Mouse (Mus musculus): ENCODE results near the gene Gpr180. TPM values are rescaled to one million over a fixed set of nuclear protein-coding genes. Genes with fewer than 3 reads are reported as not detected.

The Gpr180 gene
- polyA plus RNA-seq, 1 experiment: 17.3 TPM

DNA sequence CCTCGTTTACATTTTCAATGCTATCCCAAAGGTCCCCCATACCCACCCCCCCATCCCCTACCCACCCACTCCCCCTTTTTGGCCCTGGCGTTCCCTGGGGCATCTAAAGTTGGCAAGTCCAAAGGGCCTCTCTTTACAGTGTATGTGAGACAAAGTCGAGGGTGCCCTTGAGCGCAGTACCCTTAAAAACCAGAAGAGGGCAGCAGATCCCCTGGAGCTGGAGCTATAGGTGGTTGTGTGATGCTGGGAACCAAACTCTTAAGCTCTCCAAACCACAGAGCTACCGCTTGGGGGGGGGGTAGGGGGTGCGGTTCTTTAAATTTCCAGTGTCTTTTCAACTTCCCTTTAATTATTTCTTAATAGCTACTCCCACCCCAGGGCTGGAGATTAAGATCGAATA, 66.1 kb downstream of the Gpr180 start:
- no peaks in the 10 kb centered on the region for H3K9me3 ChIP-seq (replicated peaks; ENCODE audit: control insufficient read depth, insufficient read depth, low read length, poor library complexity, severe bottlenecking)
- TF ChIP-seq CTCF (IDR thresholded peaks at IDR 0.05; ENCODE audit: low read depth, low read length): peak; percentile 57
- TF ChIP-seq POLR2A (IDR thresholded peaks at IDR 0.05; ENCODE audit: insufficient read depth, low read length): no peak
- no peak overlapping the region for H3K4me3 ChIP-seq (ENCODE audit: low read depth, low read length)

DNA sequence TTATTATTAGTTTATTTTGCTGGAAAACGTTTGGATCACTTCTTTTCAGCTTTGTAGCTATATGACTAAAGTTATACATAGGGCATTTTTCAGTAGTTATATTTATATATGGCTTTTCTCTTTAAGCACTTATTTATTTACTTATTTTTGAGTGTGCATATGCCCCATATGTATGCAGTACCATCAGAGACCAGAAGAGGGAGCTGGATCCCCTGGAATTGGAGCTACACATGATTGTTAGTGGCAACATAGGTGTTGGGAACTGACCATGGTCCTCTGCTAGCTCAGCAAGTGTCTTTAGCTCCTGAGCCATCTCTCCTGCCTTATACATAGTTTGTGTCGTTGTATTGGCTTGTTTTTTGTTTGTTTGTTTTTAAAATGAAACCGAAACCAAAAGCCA, 70.4 kb downstream of the Gpr180 start:
- H3K4me3 ChIP-seq (ENCODE audit: low read depth, low read length): no peak overlapping the region
- no peak for TF ChIP-seq CTCF (IDR thresholded peaks at IDR 0.05; ENCODE audit: low read depth, low read length)
- no peak for TF ChIP-seq POLR2A (IDR thresholded peaks at IDR 0.05; ENCODE audit: insufficient read depth, low read length)
- TF ChIP-seq EP300 (IDR thresholded peaks at IDR 0.05; ENCODE audit: insufficient read depth, low read depth, low read length): no peak
- no peaks in the 10 kb centered on the region; the same call in 1 of the 2 replicates for H3K27me3 ChIP-seq (ENCODE audit: control insufficient read depth, insufficient read depth, low read length, poor library complexity, severe bottlenecking)

More for the DNA sequence above, 66.1 kb downstream of the Gpr180 start:
- Histone ChIP-seq H3K36me3 (ENCODE audit: control insufficient read depth, insufficient read depth, low read length, poor library complexity, severe bottlenecking) (no peaks in the 10 kb centered on the region), H3K27me3 (ENCODE audit: control insufficient read depth, insufficient read depth, low read length, poor library complexity, severe bottlenecking) (no peaks in the 10 kb centered on the region; the same call in 1 of the 2 replicates), H3K9ac (ENCODE audit: low read depth, poor library complexity, severe bottlenecking) (no peak overlapping the region), H3K4me1 (ENCODE audit: control insufficient read depth, insufficient read depth, low read length) (no peaks in the 10 kb centered on the region), H3K27ac (ENCODE audit: insufficient read depth, low read length) (no peak overlapping the region)

DNA sequence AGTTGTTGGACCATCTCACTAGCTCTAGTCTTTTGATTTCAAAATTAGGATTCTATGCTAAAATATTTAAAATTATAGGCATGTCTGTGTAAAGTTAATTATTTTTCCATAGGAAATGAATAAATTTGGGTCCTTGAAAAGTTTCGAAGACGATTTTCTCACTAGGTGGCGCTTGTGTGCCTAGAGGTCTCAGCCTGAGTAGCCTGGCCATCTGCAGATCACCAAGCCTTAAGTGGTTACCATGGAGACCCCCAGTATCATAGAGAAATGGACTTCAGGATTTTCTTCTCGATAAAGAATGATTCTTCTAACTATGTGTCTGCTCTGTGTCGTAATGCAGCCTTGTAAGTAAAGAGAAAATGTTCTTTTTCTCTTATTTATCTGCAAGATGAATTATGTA, 72.7 kb downstream of the Gpr180 start:
- Histone ChIP-seq H3K27me3 (ENCODE audit: control insufficient read depth, insufficient read depth, low read length, poor library complexity, severe bottlenecking) (no peaks in the 10 kb centered on the region; the same call in 1 of the 2 replicates), H3K4me1 (ENCODE audit: control insufficient read depth, insufficient read depth, low read length) (no peaks in the 10 kb centered on the region), H3K4me3 (ENCODE audit: low read depth, low read length) (no peak overlapping the region), H3K27ac (ENCODE audit: insufficient read depth, low read length) (no peak overlapping the region), H3K9me3 (replicated peaks; ENCODE audit: control insufficient read depth, insufficient read depth, low read length, poor library complexity, severe bottlenecking) (no peaks in the 10 kb centered on the region), H3K9ac (ENCODE audit: low read depth, poor library complexity, severe bottlenecking) (no peak overlapping the region), H3K36me3 (ENCODE audit: control insufficient read depth, insufficient read depth, low read length, poor library complexity, severe bottlenecking) (no peaks in the 10 kb centered on the region)
- no peak for TF ChIP-seq EP300 (IDR thresholded peaks at IDR 0.05; ENCODE audit: insufficient read depth, low read depth, low read length)
- peak; percentile 52 for TF ChIP-seq CTCF (IDR thresholded peaks at IDR 0.05; ENCODE audit: low read depth, low read length)
- no peak for TF ChIP-seq POLR2A (IDR thresholded peaks at IDR 0.05; ENCODE audit: insufficient read depth, low read length)

More for the DNA sequence above, 70.4 kb downstream of the Gpr180 start:
- Histone ChIP-seq H3K9me3 (replicated peaks; ENCODE audit: control insufficient read depth, insufficient read depth, low read length, poor library complexity, severe bottlenecking) (no peaks in the 10 kb centered on the region), H3K9ac (ENCODE audit: low read depth, poor library complexity, severe bottlenecking) (no peak overlapping the region), H3K27ac (ENCODE audit: insufficient read depth, low read length) (no peak overlapping the region), H3K4me1 (ENCODE audit: control insufficient read depth, insufficient read depth, low read length) (no peaks in the 10 kb centered on the region), H3K36me3 (ENCODE audit: control insufficient read depth, insufficient read depth, low read length, poor library complexity, severe bottlenecking) (no peaks in the 10 kb centered on the region)

DNA sequence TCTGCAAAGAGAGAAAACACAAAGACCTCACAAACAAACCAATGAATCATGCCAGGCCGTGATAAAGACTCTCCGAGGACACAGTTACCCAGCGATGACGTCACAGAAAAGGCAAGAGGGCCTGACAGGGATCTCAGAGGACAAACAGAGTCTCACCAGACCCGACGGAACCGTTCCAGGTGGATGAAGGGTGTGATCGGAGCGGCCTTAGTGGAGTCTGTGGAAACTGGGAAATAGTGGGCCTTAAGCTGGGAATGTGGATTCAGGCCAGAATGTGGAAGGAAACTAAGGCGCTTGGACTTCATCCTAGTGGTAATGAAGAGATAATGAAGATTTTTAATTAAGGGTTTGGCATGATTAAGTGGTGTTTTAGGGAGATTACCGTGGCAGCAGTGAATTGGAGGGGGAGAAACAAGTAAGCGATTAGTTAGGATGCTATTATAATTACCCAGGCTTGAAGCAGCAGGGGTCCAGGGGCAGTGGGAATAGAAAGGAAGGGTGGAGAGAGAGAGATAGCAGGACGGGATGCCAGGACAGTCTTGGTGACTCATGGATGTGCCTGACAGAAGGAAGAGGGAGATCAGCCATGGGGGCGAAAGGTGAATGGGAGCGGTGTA, 75.3 kb downstream of the Gpr180 start:
- Histone ChIP-seq H3K9ac (ENCODE audit: low read depth, poor library complexity, severe bottlenecking) (no peak overlapping the region), H3K36me3 (ENCODE audit: control insufficient read depth, insufficient read depth, low read length, poor library complexity, severe bottlenecking) (no peaks in the 10 kb centered on the region), H3K4me3 (ENCODE audit: low read depth, low read length) (no peak overlapping the region), H3K9me3 (replicated peaks; ENCODE audit: control insufficient read depth, insufficient read depth, low read length, poor library complexity, severe bottlenecking) (no peaks in the 10 kb centered on the region; the same call in 1 of the 2 replicates), H3K27ac (ENCODE audit: insufficient read depth, low read length) (no peak overlapping the region), H3K4me1 (ENCODE audit: control insufficient read depth, insufficient read depth, low read length) (no peaks in the 10 kb centered on the region), H3K27me3 (ENCODE audit: control insufficient read depth, insufficient read depth, low read length, poor library complexity, severe bottlenecking) (no peaks in the 10 kb centered on the region; the same call in 1 of the 2 replicates)
- TF ChIP-seq POLR2A (IDR thresholded peaks at IDR 0.05; ENCODE audit: insufficient read depth, low read length) (no peak), CTCF (IDR thresholded peaks at IDR 0.05; ENCODE audit: low read depth, low read length) (no peak), EP300 (IDR thresholded peaks at IDR 0.05; ENCODE audit: insufficient read depth, low read depth, low read length) (no peak)

Other genes starting within 250 kb of the Gpr180 start
- gene Dct, start 84.9 kb upstream of the Gpr180 start, polyA plus RNA-seq (2011; ENCODE audit: insufficient read depth, insufficient read length, low read depth, missing spikeins): not detected in 2 replicates
- 34.5 and 34.9 TPM in 2 replicates for gene Tgds, start 4.4 kb upstream of the Gpr180 start, polyA plus RNA-seq (2011; ENCODE audit: insufficient read depth, insufficient read length, low read depth, missing spikeins)
- 0.73 and 1.2 TPM in 2 replicates for gene Sox21, start 99.9 kb downstream of the Gpr180 start, polyA plus RNA-seq (2011; ENCODE audit: insufficient read depth, insufficient read length, low read depth, missing spikeins)
- not detected in 2 replicates for gene Gm9376, start 129.8 kb downstream of the Gpr180 start, polyA plus RNA-seq (2011; ENCODE audit: insufficient read depth, insufficient read length, low read depth, missing spikeins)